Mouse (Mus musculus): ENCODE data around the gene Osbpl10. TPM values are rescaled to one million over a fixed set of nuclear protein-coding genes. Genes with fewer than 3 reads are reported as not detected.
A peak's percentile ranks its signal among the peaks of the same experiment; 100 is the strongest.

The Osbpl10 gene
- polyA plus RNA-seq, 1 experiment = 8.3 TPM

- TF ChIP-seq CTCF (IDR thresholded peaks at IDR 0.05; ENCODE audit: low read depth, low read length) = peak; percentile 8
- TF ChIP-seq EP300 (IDR thresholded peaks at IDR 0.05; ENCODE audit: insufficient read depth, low read depth, low read length) = no peak
- Histone ChIP-seq H3K4me1 (ENCODE audit: control insufficient read depth, insufficient read depth, low read length) (peaks cover 3% of the 10 kb centered on the region), H3K4me3 (ENCODE audit: low read depth, low read length) (no peak overlapping the region), H3K27ac (ENCODE audit: insufficient read depth, low read length) (no peak overlapping the region), H3K36me3 (ENCODE audit: control insufficient read depth, insufficient read depth, low read length, poor library complexity, severe bottlenecking) (peaks cover 18% of the 10 kb centered on the region), H3K27me3 (ENCODE audit: control insufficient read depth, insufficient read depth, low read length, poor library complexity, severe bottlenecking) (no peaks in the 10 kb centered on the region), H3K9ac (ENCODE audit: low read depth, poor library complexity, severe bottlenecking) (no peak overlapping the region), H3K9me3 (replicated peaks; ENCODE audit: control insufficient read depth, insufficient read depth, low read length, poor library complexity, severe bottlenecking) (no peaks in the 10 kb centered on the region)
Observed at GRCm38 (mm10) chr9:115239861-115240260, 261.5 kb downstream of the Osbpl10 start.

DNA sequence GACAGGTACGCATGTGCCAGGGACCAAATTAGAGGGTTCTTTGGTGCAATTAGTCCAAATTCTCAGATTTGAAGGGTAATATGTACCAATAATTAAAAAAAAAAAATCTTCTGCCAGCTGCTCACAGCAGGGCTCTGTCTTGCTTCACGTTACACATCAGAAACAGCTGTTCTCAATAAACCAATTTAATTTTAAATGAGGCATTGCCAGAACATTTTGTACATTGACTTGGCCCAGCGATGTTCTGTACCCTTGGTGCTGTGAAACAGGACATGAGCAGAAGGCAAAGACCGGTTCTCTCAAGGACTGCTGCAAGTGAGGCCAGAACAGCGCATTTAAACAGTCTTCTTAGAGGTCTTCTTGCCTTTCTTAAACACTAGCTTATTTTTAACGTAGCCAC, 265.3 kb downstream of the Osbpl10 start:
- Histone ChIP-seq H3K4me3 (ENCODE audit: low read depth, low read length) (no peak overlapping the region), H3K27me3 (ENCODE audit: control insufficient read depth, insufficient read depth, low read length, poor library complexity, severe bottlenecking) (no peaks in the 10 kb centered on the region), H3K9ac (ENCODE audit: low read depth, poor library complexity, severe bottlenecking) (no peak overlapping the region), H3K9me3 (replicated peaks; ENCODE audit: control insufficient read depth, insufficient read depth, low read length, poor library complexity, severe bottlenecking) (no peaks in the 10 kb centered on the region), H3K27ac (ENCODE audit: insufficient read depth, low read length) (no peak overlapping the region), H3K36me3 (ENCODE audit: control insufficient read depth, insufficient read depth, low read length, poor library complexity, severe bottlenecking) (peaks cover 38% of the 10 kb centered on the region), H3K4me1 (ENCODE audit: control insufficient read depth, insufficient read depth, low read length) (peaks cover 3% of the 10 kb centered on the region)
- TF ChIP-seq EP300 (IDR thresholded peaks at IDR 0.05; ENCODE audit: insufficient read depth, low read depth, low read length) = no peak
- no peak for TF ChIP-seq CTCF (IDR thresholded peaks at IDR 0.05; ENCODE audit: low read depth, low read length)
- no peak for TF ChIP-seq POLR2A (IDR thresholded peaks at IDR 0.05; ENCODE audit: insufficient read depth, low read length)

DNA sequence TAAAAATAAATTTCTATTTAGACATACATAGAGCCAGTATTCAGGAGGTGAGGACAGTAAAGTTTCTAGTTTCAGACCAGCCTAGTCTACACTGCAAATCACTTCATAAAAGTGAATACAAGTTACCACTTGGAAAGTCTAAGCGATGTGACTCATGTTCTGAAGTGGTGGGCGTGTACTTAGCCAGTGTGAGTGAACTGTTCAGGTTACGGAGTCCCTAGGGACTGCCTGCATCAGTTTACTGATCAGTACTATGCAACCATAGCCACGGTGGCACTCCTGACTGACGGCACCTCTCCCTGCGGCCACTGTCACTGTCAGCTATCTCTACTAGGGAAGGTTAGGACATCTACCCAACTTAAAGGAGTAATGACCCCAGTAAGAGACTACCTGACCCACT, 266.7 kb downstream of the Osbpl10 start:
- peaks cover 49% of the 10 kb centered on the region for H3K36me3 ChIP-seq (ENCODE audit: control insufficient read depth, insufficient read depth, low read length, poor library complexity, severe bottlenecking)
- TF ChIP-seq POLR2A (IDR thresholded peaks at IDR 0.05; ENCODE audit: insufficient read depth, low read length) = no peak
- TF ChIP-seq EP300 (IDR thresholded peaks at IDR 0.05; ENCODE audit: insufficient read depth, low read depth, low read length) = no peak
- TF ChIP-seq CTCF (IDR thresholded peaks at IDR 0.05; ENCODE audit: low read depth, low read length) = no peak
- H3K27me3 ChIP-seq (ENCODE audit: control insufficient read depth, insufficient read depth, low read length, poor library complexity, severe bottlenecking) = no peaks in the 10 kb centered on the region

DNA sequence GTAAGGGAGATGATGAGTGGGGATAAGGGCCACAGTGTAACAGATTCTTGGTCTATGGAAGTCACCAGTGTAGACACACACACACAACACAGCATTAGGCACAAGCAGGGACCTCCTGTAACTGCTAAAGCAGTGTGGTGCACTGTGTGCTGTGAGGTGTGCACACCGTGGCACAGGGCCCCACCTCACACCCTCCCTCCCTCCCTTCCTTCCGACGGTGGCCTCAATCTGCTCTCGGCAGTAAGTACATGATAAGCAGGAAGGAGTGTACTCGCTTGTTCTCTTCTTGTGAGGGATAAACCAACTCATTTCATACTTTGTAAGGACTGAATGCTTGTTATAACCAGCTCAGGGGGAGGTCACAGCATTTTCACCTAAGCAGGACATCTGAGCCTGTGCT, 270.8 kb downstream of the Osbpl10 start:
- Histone ChIP-seq H3K36me3 (ENCODE audit: control insufficient read depth, insufficient read depth, low read length, poor library complexity, severe bottlenecking) (peaks cover 65% of the 10 kb centered on the region), H3K4me1 (ENCODE audit: control insufficient read depth, insufficient read depth, low read length) (no peaks in the 10 kb centered on the region)
- no peak for TF ChIP-seq EP300 (IDR thresholded peaks at IDR 0.05; ENCODE audit: insufficient read depth, low read depth, low read length)
- TF ChIP-seq POLR2A (IDR thresholded peaks at IDR 0.05; ENCODE audit: insufficient read depth, low read length) = no peak
- TF ChIP-seq CTCF (IDR thresholded peaks at IDR 0.05; ENCODE audit: low read depth, low read length) = no peak

More for the DNA sequence above, 266.7 kb downstream of the Osbpl10 start:
- Histone ChIP-seq H3K9me3 (replicated peaks; ENCODE audit: control insufficient read depth, insufficient read depth, low read length, poor library complexity, severe bottlenecking) (no peaks in the 10 kb centered on the region), H3K27ac (ENCODE audit: insufficient read depth, low read length) (no peak overlapping the region), H3K9ac (ENCODE audit: low read depth, poor library complexity, severe bottlenecking) (no peak overlapping the region), H3K4me3 (ENCODE audit: low read depth, low read length) (no peak overlapping the region), H3K4me1 (ENCODE audit: control insufficient read depth, insufficient read depth, low read length) (peaks cover 3% of the 10 kb centered on the region)

DNA sequence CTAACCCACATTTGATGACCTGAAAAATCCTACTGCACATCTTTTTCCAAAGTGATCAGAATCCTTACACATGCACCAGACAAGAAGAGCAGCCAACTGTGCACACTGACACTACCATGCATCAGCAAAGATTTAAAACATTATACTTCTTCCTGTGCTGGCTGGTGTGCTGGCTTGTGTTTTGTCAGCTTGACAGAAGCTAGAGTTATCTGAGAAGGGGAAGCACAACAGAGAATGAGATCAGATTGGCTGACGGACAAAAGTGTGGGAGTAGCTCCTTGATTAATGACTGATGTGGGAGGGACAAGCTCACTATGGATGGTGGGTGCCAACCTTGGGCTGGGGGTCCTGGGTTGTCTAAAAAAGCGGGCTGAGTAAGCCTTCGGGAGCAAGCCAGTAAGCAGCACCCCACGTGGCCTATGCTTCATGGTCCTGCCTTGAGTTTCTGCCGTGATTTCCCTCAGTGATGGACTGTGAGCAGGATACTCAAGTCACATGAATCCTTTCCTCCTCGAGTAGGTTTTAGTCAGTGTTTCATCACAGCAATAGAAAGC, 279.4 kb downstream of the Osbpl10 start:
- no peak overlapping the region for H3K4me3 ChIP-seq (ENCODE audit: low read depth, low read length)
- H3K9me3 ChIP-seq (replicated peaks; ENCODE audit: control insufficient read depth, insufficient read depth, low read length, poor library complexity, severe bottlenecking) = no peaks in the 10 kb centered on the region
- no peaks in the 10 kb centered on the region for H3K27me3 ChIP-seq (ENCODE audit: control insufficient read depth, insufficient read depth, low read length, poor library complexity, severe bottlenecking)
- TF ChIP-seq CTCF (IDR thresholded peaks at IDR 0.05; ENCODE audit: low read depth, low read length) = no peak
- no peak for TF ChIP-seq POLR2A (IDR thresholded peaks at IDR 0.05; ENCODE audit: insufficient read depth, low read length)
- TF ChIP-seq EP300 (IDR thresholded peaks at IDR 0.05; ENCODE audit: insufficient read depth, low read depth, low read length) = no peak
- no peak overlapping the region for H3K9ac ChIP-seq (ENCODE audit: low read depth, poor library complexity, severe bottlenecking)
- no peak overlapping the region for H3K27ac ChIP-seq (ENCODE audit: insufficient read depth, low read length)
- peaks cover 32% of the 10 kb centered on the region for H3K36me3 ChIP-seq (ENCODE audit: control insufficient read depth, insufficient read depth, low read length, poor library complexity, severe bottlenecking)
- no peaks in the 10 kb centered on the region for H3K4me1 ChIP-seq (ENCODE audit: control insufficient read depth, insufficient read depth, low read length)

More for the DNA sequence above, 270.8 kb downstream of the Osbpl10 start:
- H3K27me3 ChIP-seq (ENCODE audit: control insufficient read depth, insufficient read depth, low read length, poor library complexity, severe bottlenecking) = no peaks in the 10 kb centered on the region
- H3K27ac ChIP-seq (ENCODE audit: insufficient read depth, low read length) = no peak overlapping the region
- no peaks in the 10 kb centered on the region for H3K9me3 ChIP-seq (replicated peaks; ENCODE audit: control insufficient read depth, insufficient read depth, low read length, poor library complexity, severe bottlenecking)
- H3K9ac ChIP-seq (ENCODE audit: low read depth, poor library complexity, severe bottlenecking) = no peak overlapping the region
- no peak overlapping the region for H3K4me3 ChIP-seq (ENCODE audit: low read depth, low read length)

DNA sequence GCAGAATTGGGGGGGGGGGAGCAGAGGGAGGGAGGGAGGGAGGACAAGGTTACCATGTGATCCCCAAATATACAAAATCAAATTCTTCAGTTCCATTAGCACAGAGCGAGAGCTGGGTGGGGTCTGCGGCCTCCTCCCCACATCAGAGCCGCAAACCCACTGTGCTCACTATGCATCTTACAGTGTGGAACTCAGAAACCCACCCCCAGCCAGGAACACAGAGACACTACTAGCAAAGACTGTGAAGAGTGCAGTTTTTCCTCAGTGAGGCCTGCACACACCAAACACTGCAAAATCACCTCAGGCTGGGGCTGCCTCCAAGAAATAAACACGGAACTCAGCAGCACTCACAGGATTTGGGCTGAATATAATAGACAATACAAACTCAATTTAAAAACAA, 281.5 kb downstream of the Osbpl10 start:
- Histone ChIP-seq H3K27me3 (ENCODE audit: control insufficient read depth, insufficient read depth, low read length, poor library complexity, severe bottlenecking) (no peaks in the 10 kb centered on the region), H3K9me3 (replicated peaks; ENCODE audit: control insufficient read depth, insufficient read depth, low read length, poor library complexity, severe bottlenecking) (no peaks in the 10 kb centered on the region), H3K27ac (ENCODE audit: insufficient read depth, low read length) (no peak overlapping the region), H3K9ac (ENCODE audit: low read depth, poor library complexity, severe bottlenecking) (no peak overlapping the region), H3K4me3 (ENCODE audit: low read depth, low read length) (no peak overlapping the region), H3K4me1 (ENCODE audit: control insufficient read depth, insufficient read depth, low read length) (no peaks in the 10 kb centered on the region), H3K36me3 (ENCODE audit: control insufficient read depth, insufficient read depth, low read length, poor library complexity, severe bottlenecking) (peaks cover 21% of the 10 kb centered on the region)
- TF ChIP-seq EP300 (IDR thresholded peaks at IDR 0.05; ENCODE audit: insufficient read depth, low read depth, low read length) = no peak
- TF ChIP-seq CTCF (IDR thresholded peaks at IDR 0.05; ENCODE audit: low read depth, low read length) = no peak
- TF ChIP-seq POLR2A (IDR thresholded peaks at IDR 0.05; ENCODE audit: insufficient read depth, low read length) = no peak

Data from ES-Bruce4 (cell line).